9 mouse cellular contexts compared by ENCODE assay signal in genomic region chr12:8916378-8916777, GRCm38 (mm10). TPM values are rescaled to one million over a fixed set of nuclear protein-coding genes. Genes with fewer than 3 reads are reported as not detected.
DNase-seq lines count a peak whose midpoint lies in the region; ATAC-seq and TF ChIP-seq lines count a peak whose summit lies in the region.
"Had no signal": no experiment of that assay in that cellular context is flagged by ENCODE, and none has a peak within 500 bp of the region (broad histone marks: within the 10 kb centered on the region; RNA-seq: fewer than 3 reads in every experiment).

No protein-coding gene starts in this region.

- H3K9ac ChIP-seq in lung, embryonic 15.5 days = 0 out of 2 replicates have a peak overlapping the region, but pooled peaks have one; percentile 15
- H3K9ac ChIP-seq in neural tube, embryonic 12.5 days = no peak overlapping the region
- H3K9ac ChIP-seq: liver, embryonic 13.5 days had no signal

- no peak overlapping the region for H3K4me2 ChIP-seq in lung, embryonic 15.5 days
- no peak overlapping the region for H3K4me2 ChIP-seq in neural tube, embryonic 12.5 days (replicated peaks)
- H3K4me2 ChIP-seq: liver, embryonic 13.5 days had no signal

- no peak for ATAC-seq in lung, embryonic 15.5 days (ENCODE audit: borderline replicate concordance, extremely low read depth, low FRiP score, low TSS enrichment)
- ATAC-seq in neural tube, embryonic 12.5 days (ENCODE audit: low FRiP score, low read depth) = no peak
- no peak for ATAC-seq in megakaryocyte progenitor cell, adult 5-6 weeks (replicated peaks; ENCODE audit: poor library complexity)

- peaks cover 42% of the 10 kb centered on the region for H3K4me1 ChIP-seq in lung, embryonic 15.5 days
- peaks cover 8% of the 10 kb centered on the region for H3K4me1 ChIP-seq in lung, adult 2 months (ENCODE audit: control insufficient read depth, insufficient read depth, low read length)
- H3K4me1 ChIP-seq in heart, embryonic 10.5 days = peaks cover 43% of the 10 kb centered on the region
- peaks cover 25% of the 10 kb centered on the region for H3K4me1 ChIP-seq in neural tube, embryonic 12.5 days

- no peaks in the 10 kb centered on the region for H3K9me3 ChIP-seq in lung, embryonic 15.5 days
- H3K9me3 ChIP-seq in heart, embryonic 10.5 days = no peaks in the 10 kb centered on the region
- H3K9me3 ChIP-seq in neural tube, embryonic 12.5 days = no peaks in the 10 kb centered on the region
- H3K9me3 ChIP-seq: liver, embryonic 13.5 days had no signal

- TF ChIP-seq CTCF in lung, adult 2 months (IDR thresholded peaks at IDR 0.05; ENCODE audit: insufficient read depth, low read length) = no peak

- no peak overlapping the region for H3K4me3 ChIP-seq in lung, embryonic 15.5 days
- no peak overlapping the region for H3K4me3 ChIP-seq in lung, adult 2 months (replicated peaks; ENCODE audit: extremely low read depth, low read depth, low read length)
- no peak overlapping the region for H3K4me3 ChIP-seq in heart, embryonic 10.5 days
- no peak overlapping the region for H3K4me3 ChIP-seq in neural tube, embryonic 12.5 days
- H3K4me3 ChIP-seq: liver, embryonic 13.5 days had no signal

- WGBS in lung, embryonic 15.5 days = 43% methylated on average over 5 of the region's 5 CpGs
- WGBS in lung, adult 2 months = 50% methylated on average over 5 of the region's 5 CpGs
- 56% methylated on average over 5 of the region's 5 CpGs for WGBS in heart, embryonic 10.5 days
- 56% methylated on average over 5 of the region's 5 CpGs for WGBS in neural tube, embryonic 12.5 days

- peak overlapping the region; percentile 66 for H3K27ac ChIP-seq in lung, embryonic 15.5 days
- H3K27ac ChIP-seq in heart, embryonic 10.5 days = peak overlapping the region; percentile 77
- H3K27ac ChIP-seq in neural tube, embryonic 12.5 days = 0 out of 2 replicates have a peak overlapping the region, but pooled peaks have one; percentile 37
- H3K27ac ChIP-seq: liver, embryonic 13.5 days had no signal

- no peak for DNase-seq in lung, adult 2 months
- peak; percentile 27 to 45 for DNase-seq in cerebellum, postnatal 36 days
- DNase-seq in heart, embryonic 10.5 days (ENCODE audit: low spot score) = no peak
- DNase-seq in kidney, postnatal 10 days = peak; percentile 63
- DNase-seq in B cell, adult 2 months = no peak
- DNase-seq: liver, embryonic 13.5 days had no signal

- no peak for TF ChIP-seq POLR2A in lung, adult 2 months (IDR thresholded peaks at IDR 0.05; ENCODE audit: borderline replicate concordance, extremely low read depth, low read depth, low read length)

- H3K36me3 ChIP-seq in lung, embryonic 15.5 days = no peaks in the 10 kb centered on the region
- H3K36me3 ChIP-seq in heart, embryonic 10.5 days = no peaks in the 10 kb centered on the region
- no peaks in the 10 kb centered on the region for H3K36me3 ChIP-seq in neural tube, embryonic 12.5 days
- H3K36me3 ChIP-seq: liver, embryonic 13.5 days had no signal

- no peaks in the 10 kb centered on the region for H3K27me3 ChIP-seq in lung, embryonic 15.5 days
- no peaks in the 10 kb centered on the region for H3K27me3 ChIP-seq in heart, embryonic 10.5 days (ENCODE audit: insufficient read depth, poor library complexity, severe bottlenecking)
- no peaks in the 10 kb centered on the region for H3K27me3 ChIP-seq in neural tube, embryonic 12.5 days (replicated peaks)
- H3K27me3 ChIP-seq: liver, embryonic 13.5 days had no signal

RNA-seq across cellular contexts. Expression of gene Laptm4a, which starts 5.1 kb away (rescaled TPM):
- 335 and 336 TPM in 2 replicates for polyA plus RNA-seq in lung, embryonic 15.5 days (2015; fragmentation: Nextera tagmentation; extraction: Ambion mirVana)
- 330 and 363 TPM in 2 replicates for polyA plus RNA-seq in lung, adult 2 months (2012; rRNA removed)
- 199 and 219 TPM in 2 replicates for polyA plus RNA-seq in heart, embryonic 10.5 days (2016; fragmentation: Nextera tagmentation; extraction: Ambion mirVana)
- polyA plus RNA-seq in neural tube, embryonic 12.5 days (2016; fragmentation: Nextera tagmentation; extraction: Ambion mirVana) = 197 and 207 TPM in 2 replicates
- total RNA-seq in megakaryocyte progenitor cell, adult 5-6 weeks (2015) = 73.2 and 76.6 TPM in 2 replicates
- 111 and 119 TPM in 2 replicates for total RNA-seq in megakaryocyte progenitor cell, adult 5-6 weeks (2017)

RNA-seq across cellular contexts. Expression of gene Matn3, which starts 31.4 kb away (rescaled TPM):
- 2.8 TPM in 2 replicates for polyA plus RNA-seq in lung, embryonic 15.5 days (2015; fragmentation: Nextera tagmentation; extraction: Ambion mirVana)
- polyA plus RNA-seq in lung, adult 2 months (2012; rRNA removed) = 0.07 TPM in 1 of 2 replicates, not detected in the other
- 1.7 and 2.5 TPM in 2 replicates for polyA plus RNA-seq in heart, embryonic 10.5 days (2016; fragmentation: Nextera tagmentation; extraction: Ambion mirVana)
- polyA plus RNA-seq in neural tube, embryonic 12.5 days (2016; fragmentation: Nextera tagmentation; extraction: Ambion mirVana) = 0.70 and 1.0 TPM in 2 replicates
- total RNA-seq in megakaryocyte progenitor cell, adult 5-6 weeks (2015) = not detected in 2 replicates
- total RNA-seq in megakaryocyte progenitor cell, adult 5-6 weeks (2017) = not detected in 2 replicates

RNA-seq across cellular contexts. Expression of gene Wdr35, which starts 57.3 kb away (rescaled TPM):
- polyA plus RNA-seq in lung, embryonic 15.5 days (2015; fragmentation: Nextera tagmentation; extraction: Ambion mirVana) = 20.7 and 22.8 TPM in 2 replicates
- polyA plus RNA-seq in lung, adult 2 months (2012; rRNA removed) = 2.5 and 5.0 TPM in 2 replicates
- 14.6 and 15.1 TPM in 2 replicates for polyA plus RNA-seq in heart, embryonic 10.5 days (2016; fragmentation: Nextera tagmentation; extraction: Ambion mirVana)
- polyA plus RNA-seq in neural tube, embryonic 12.5 days (2016; fragmentation: Nextera tagmentation; extraction: Ambion mirVana) = 20.2 and 20.6 TPM in 2 replicates
- total RNA-seq in megakaryocyte progenitor cell, adult 5-6 weeks (2015) = 1.3 and 1.8 TPM in 2 replicates
- 0.79 and 3.8 TPM in 2 replicates for total RNA-seq in megakaryocyte progenitor cell, adult 5-6 weeks (2017)

Comparison
In these comparisons a context has a peak if more than half of its experiments do, and no peak if none do; other contexts are left out.
1. DNase-seq: peak in cerebellum, postnatal 36 days (2 of 2) and kidney, postnatal 10 days (single experiment); none in lung, adult 2 months (single experiment), heart, embryonic 10.5 days (single experiment) and B cell, adult 2 months (0 of 2).
2. Peak in every context shown above with its lines, with median percentiles within 50 percentile points of each other: H3K27ac ChIP-seq.